Mouse (Mus musculus) right cerebral cortex, postnatal 10 days (tissue): ENCODE data around the gene Alg6.

Experiments used
- DNase-seq, 2 experiments: peaks; one replicate each; pipeline ENCODE4 v3.0.0; 2021; ENCODE audit warnings: low spot score in 2 of 2

Gene Alg6

GRCm38 (mm10) chr4:99714904-99715782 lies at the start of gene Alg6:
Alg6 (plus strand) TSS chr4:99715664.
- peak; percentile 94 to 96 for DNase-seq

GRCm38 (mm10) chr4:99670203-99670851 lies 45.1 kb upstream of the Alg6 start:
- DNase-seq = no peak

- no peak for DNase-seq
These were observed 40.3 kb upstream of the Alg6 start for GRCm38 (mm10) chr4:99675191-99675590.

- no peak for DNase-seq
These were observed 31.5 kb upstream of the Alg6 start for GRCm38 (mm10) chr4:99683941-99684340.

- no peak for DNase-seq
These were observed 29.2 kb upstream of the Alg6 start for GRCm38 (mm10) chr4:99686308-99686707.

GRCm38 (mm10) chr4:99712583-99713183 lies 2.8 kb upstream of the Alg6 start:
- no peak for DNase-seq

GRCm38 (mm10) chr4:99713971-99714370 lies 1.5 kb upstream of the Alg6 start:
- DNase-seq = no peak

- DNase-seq = no peak
These were observed 436 bp downstream of the Alg6 start for GRCm38 (mm10) chr4:99715783-99716416.

GRCm38 (mm10) chr4:99717905-99718304 lies 2.4 kb downstream of the Alg6 start:
- no peak for DNase-seq

- DNase-seq = no peak
These were observed 8.9 kb downstream of the Alg6 start for GRCm38 (mm10) chr4:99724331-99724730.

- DNase-seq = no peak
These were observed 10.5 kb downstream of the Alg6 start for GRCm38 (mm10) chr4:99725914-99726451.

GRCm38 (mm10) chr4:99739836-99740235 lies 24.4 kb downstream of the Alg6 start:
- no peak for DNase-seq

- DNase-seq = no peak
These were observed 37.0 kb downstream of the Alg6 start for GRCm38 (mm10) chr4:99752426-99752825.

- DNase-seq = no peak
These were observed 50.8 kb downstream of the Alg6 start for GRCm38 (mm10) chr4:99766303-99766702.

GRCm38 (mm10) chr4:99766753-99767152 lies 51.3 kb downstream of the Alg6 start:
- DNase-seq = no peak

GRCm38 (mm10) chr4:99770555-99770954 lies 55.1 kb downstream of the Alg6 start:
- no peak for DNase-seq

GRCm38 (mm10) chr4:99773041-99773440 lies 57.6 kb downstream of the Alg6 start:
- DNase-seq = no peak

GRCm38 (mm10) chr4:99792365-99792764 lies 76.9 kb downstream of the Alg6 start:
- no peak for DNase-seq
